Mouse (Mus musculus) megakaryocyte, embryonic 14.5 days (primary cell): ENCODE measurements around the gene Sfxn1. TPM values are rescaled to one million over a fixed set of nuclear protein-coding genes. Genes with fewer than 3 reads are reported as not detected.

Experiments used
- H3K27me3 ChIP-seq: replicated peaks from 2 replicates; pipeline ENCODE3; 2012; ENCODE audit warnings: inconsistent platforms
- H3K36me3 ChIP-seq: replicated peaks from 2 replicates; pipeline ENCODE3; 2012; ENCODE audit warnings: low read length, inconsistent platforms, mixed read lengths
- H3K4me1 ChIP-seq: 2 replicates; pipeline ENCODE4 v1.6.1; 2012; ENCODE audit warnings: inconsistent platforms
- H3K4me3 ChIP-seq: replicated peaks from 2 replicates; pipeline ENCODE3; 2012; ENCODE audit warnings: moderate library complexity, mild to moderate bottlenecking, inconsistent platforms
- H3K9me3 ChIP-seq: 2 replicates; pipeline ENCODE4 v1.6.1; 2012; ENCODE audit warnings: inconsistent platforms
- FLI1 ChIP-seq: IDR thresholded peaks from 2 replicates; pipeline ENCODE4 v1.6.1; 2012; ENCODE audit warnings: low read length, inconsistent platforms, mixed read lengths
- GATA1 ChIP-seq: IDR thresholded peaks from 3 replicates; pipeline ENCODE4 v1.6.1; 2012; ENCODE audit warnings: mixed read lengths, low read length, inconsistent platforms, borderline replicate concordance
- polyA plus RNA-seq: library from polyadenylated mRNA; stranded (reverse); fragments of >175 nt; gene quantifications from 2 replicates; pipeline ENCODE4 v1.2.3, GENCODE M21; 2012; ENCODE audit warnings: low replicate concordance; ENCODE audit not compliant: insufficient read depth

Gene Sfxn1
- polyA plus RNA-seq, 1 experiment, result 14.0 TPM

DNA sequence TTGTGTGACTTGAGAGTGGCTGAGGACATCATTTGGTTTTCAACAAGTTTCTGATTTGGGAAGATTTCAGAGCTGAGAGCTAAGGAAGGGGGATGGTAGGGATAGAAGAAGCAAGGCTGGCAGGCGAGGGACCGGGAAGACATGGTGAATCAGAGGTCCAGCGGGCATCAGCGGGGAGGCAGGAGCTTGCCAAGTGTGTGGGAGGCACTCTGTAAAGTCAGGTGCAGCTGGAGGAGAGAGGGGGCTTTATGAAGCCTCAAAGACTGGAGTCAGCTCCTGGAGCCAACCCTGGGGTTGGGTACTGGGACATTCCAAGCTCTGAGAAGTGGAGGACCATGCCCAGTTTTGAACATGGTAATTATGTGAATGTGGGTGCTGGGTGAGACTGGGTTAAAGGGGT is 22.7 kb downstream of the Sfxn1 start:
- TF ChIP-seq FLI1 (no peak), GATA1 (no peak)
- peaks cover 99% of the 10 kb centered on the region for H3K36me3 ChIP-seq

DNA sequence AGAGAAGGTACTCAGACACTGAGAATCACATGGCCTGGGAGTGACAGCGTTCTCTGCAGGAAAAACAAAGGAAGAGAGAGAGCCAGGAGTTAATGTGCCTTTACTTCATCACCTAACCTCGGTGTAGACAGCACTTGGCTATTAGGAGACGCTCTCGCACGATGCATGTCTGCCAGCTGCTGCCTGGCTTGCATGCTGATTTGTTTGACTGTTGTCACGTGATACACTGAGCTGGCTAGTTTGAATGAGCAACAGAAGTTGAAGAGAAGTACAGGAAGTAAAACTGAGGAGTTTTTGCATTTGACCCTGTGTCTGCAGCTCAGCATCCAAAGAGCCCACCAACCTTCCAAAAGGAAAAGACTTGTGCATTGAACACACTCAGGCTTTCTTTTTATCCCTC is 23.3 kb downstream of the Sfxn1 start:
- H3K36me3 ChIP-seq, result peaks cover 99% of the 10 kb centered on the region
- no peak for TF ChIP-seq GATA1
- TF ChIP-seq FLI1, result no peak
- H3K27me3 ChIP-seq, result no peaks in the 10 kb centered on the region
- H3K4me1 ChIP-seq, result peaks cover 70% of the 10 kb centered on the region
- no peaks in the 10 kb centered on the region for H3K9me3 ChIP-seq
- peak overlapping the region; percentile 68 for H3K4me3 ChIP-seq

More for the DNA sequence above, 22.7 kb downstream of the Sfxn1 start:
- Histone ChIP-seq H3K27me3 (no peaks in the 10 kb centered on the region), H3K9me3 (no peaks in the 10 kb centered on the region), H3K4me3 (peak overlapping the region; percentile 68), H3K4me1 (peaks cover 64% of the 10 kb centered on the region)

DNA sequence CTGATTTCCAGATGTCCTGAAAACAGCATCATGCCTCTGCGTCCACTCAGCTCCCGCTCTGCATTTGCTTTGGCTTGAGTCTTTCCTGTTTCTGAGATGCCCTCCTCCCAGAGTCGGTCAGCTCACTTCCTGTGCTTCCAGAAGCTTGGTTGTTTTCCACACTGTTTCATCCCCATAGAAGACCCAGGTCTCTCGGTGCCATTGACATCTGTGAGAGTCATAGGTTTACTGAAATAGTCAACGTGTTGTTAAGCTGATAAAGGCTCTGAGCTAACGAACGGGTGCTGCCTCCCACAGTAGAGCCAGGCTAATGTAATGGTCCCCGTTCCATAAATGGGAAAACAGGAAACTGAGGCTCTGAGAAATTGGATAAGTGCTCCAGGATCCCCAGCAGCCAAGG is 24.1 kb downstream of the Sfxn1 start:
- Histone ChIP-seq H3K9me3 (no peaks in the 10 kb centered on the region), H3K4me3 (peak overlapping the region; percentile 73), H3K4me1 (peaks cover 78% of the 10 kb centered on the region), H3K27me3 (no peaks in the 10 kb centered on the region), H3K36me3 (peaks cover 100% of the 10 kb centered on the region)
- TF ChIP-seq FLI1 (no peak), GATA1 (no peak)

DNA sequence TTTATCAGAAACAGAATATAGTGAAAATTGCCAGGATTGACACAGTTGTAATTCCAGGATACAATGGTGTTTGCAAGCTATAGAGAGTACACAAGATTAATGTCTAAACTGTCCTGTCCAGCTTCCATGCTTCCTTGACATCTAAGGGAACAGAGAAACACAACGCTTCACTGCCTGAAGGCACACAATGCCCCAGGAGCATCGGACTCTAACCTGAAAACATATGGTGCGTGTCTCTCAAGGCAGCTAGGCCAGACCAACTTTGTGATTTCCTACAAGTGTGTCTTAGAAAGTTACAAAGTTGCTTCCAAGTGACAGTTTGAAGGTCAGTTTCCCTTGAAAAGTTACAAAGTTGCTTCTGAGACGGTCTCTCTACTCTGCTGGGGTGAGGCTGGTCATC is 25.6 kb downstream of the Sfxn1 start:
- no peak for TF ChIP-seq GATA1
- TF ChIP-seq FLI1, result no peak
- Histone ChIP-seq H3K27me3 (no peaks in the 10 kb centered on the region), H3K36me3 (peaks cover 99% of the 10 kb centered on the region), H3K4me1 (peaks cover 87% of the 10 kb centered on the region), H3K9me3 (no peaks in the 10 kb centered on the region), H3K4me3 (no peak overlapping the region)

DNA sequence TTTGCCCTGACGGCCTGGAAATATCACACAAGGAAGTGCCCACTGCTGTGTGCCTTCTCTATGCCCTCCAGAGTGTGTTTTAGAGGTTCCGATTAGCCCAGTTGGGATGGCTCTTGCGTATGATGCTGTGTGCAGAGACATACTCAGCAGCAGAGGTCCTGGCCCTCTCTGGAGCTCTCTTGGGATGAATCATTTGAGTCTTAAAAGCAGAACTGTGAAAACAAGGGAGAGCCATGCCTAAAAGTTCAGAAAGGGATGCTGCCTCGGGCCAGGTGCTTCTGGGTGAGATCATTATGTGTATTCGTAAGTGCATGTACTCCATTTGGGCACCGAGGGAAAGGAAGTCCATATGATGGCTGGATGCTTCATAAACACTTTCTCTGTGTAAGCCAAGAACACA is 26.1 kb downstream of the Sfxn1 start:
- Histone ChIP-seq H3K36me3 (peaks cover 99% of the 10 kb centered on the region), H3K9me3 (no peaks in the 10 kb centered on the region), H3K27me3 (no peaks in the 10 kb centered on the region), H3K4me1 (peaks cover 92% of the 10 kb centered on the region), H3K4me3 (no peak overlapping the region)
- no peak for TF ChIP-seq GATA1
- no peak for TF ChIP-seq FLI1

DNA sequence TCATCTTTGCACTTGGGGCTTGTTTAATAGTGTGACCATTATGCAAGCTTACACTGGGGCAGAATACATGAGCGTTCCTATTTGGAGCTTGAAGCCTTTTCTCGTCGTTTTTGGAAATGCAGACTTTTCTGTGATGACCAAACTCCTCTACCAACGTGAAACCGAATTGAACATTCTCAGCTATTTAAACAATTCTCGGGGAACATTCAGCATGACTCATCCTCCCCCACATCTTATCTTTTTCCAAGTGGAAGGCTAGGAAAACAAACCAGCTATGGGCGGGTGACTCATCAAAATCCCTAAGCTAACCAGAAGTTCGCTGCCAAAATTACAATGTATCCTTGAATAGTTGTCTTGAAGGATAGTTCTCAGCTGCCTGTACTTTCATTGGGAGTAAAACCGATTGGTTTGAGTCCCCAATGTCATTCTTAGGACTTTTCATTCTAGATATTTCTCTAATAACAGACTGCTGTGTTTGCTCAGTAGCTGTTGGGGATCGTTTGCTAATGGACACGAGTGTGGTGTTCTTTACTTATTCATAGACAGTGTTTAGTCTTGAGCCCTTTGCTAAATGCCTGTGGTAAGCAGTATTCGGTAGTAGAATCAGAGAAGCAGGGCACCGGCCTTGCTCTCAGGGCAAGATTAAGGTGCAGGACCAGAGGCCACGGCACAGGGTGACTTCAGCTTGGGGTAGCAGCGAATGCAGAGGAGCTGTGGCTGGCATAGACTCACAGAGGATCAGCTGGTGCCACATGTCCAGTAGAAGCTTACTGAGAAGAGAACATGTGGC is 29.6 kb downstream of the Sfxn1 start:
- no peaks in the 10 kb centered on the region for H3K27me3 ChIP-seq
- peaks cover 95% of the 10 kb centered on the region for H3K36me3 ChIP-seq
- peaks cover 76% of the 10 kb centered on the region for H3K4me1 ChIP-seq
- no peaks in the 10 kb centered on the region for H3K9me3 ChIP-seq
- TF ChIP-seq FLI1, result no peak
- no peak for TF ChIP-seq GATA1
- peak overlapping the region; percentile 83 for H3K4me3 ChIP-seq

DNA sequence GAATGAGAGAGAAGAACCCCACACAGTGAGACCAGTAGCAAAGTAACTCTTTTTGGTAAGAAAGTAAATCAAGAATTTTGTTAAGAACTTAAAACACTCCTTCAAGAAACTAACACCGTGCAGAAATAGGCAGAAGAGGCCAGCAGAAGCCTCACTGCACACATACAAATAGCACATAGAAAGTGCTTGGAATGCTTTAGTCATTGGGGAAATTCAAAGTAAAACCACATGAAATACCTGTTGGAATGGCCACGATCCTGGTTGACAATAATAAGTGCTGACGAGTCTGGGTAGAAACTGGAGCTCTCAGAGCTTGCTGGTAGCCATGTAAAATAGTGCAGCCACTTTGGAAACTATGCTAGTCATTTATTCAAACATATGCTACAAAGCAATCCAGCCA is 30.4 kb downstream of the Sfxn1 start:
- Histone ChIP-seq H3K36me3 (peaks cover 95% of the 10 kb centered on the region), H3K27me3 (no peaks in the 10 kb centered on the region), H3K4me3 (no peak overlapping the region), H3K9me3 (no peaks in the 10 kb centered on the region), H3K4me1 (peaks cover 68% of the 10 kb centered on the region)
- TF ChIP-seq FLI1 (no peak), GATA1 (no peak)

DNA sequence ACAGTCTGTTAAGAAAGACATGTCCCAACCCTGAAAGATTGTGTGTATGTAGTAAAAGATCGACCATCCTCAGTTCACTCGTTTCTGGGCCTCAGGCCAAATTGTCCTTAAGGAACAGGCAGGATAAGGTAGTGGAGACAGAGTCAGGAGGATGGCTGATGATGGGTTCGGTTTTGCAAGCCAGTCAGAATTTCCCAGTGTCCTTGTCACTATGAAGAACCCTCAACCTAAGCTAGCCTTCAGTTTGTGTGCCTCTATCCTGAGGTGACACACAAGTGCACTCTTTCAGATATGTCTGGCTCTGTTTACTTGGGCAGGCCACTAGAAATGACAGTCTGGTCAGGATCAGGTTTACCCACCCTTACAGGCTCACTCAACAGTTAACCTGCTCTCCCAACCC is 31.6 kb downstream of the Sfxn1 start:
- no peak overlapping the region for H3K4me3 ChIP-seq
- no peaks in the 10 kb centered on the region for H3K27me3 ChIP-seq
- H3K9me3 ChIP-seq, result no peaks in the 10 kb centered on the region
- H3K4me1 ChIP-seq, result peaks cover 56% of the 10 kb centered on the region
- H3K36me3 ChIP-seq, result peaks cover 95% of the 10 kb centered on the region
- TF ChIP-seq FLI1 (no peak), GATA1 (no peak)

DNA sequence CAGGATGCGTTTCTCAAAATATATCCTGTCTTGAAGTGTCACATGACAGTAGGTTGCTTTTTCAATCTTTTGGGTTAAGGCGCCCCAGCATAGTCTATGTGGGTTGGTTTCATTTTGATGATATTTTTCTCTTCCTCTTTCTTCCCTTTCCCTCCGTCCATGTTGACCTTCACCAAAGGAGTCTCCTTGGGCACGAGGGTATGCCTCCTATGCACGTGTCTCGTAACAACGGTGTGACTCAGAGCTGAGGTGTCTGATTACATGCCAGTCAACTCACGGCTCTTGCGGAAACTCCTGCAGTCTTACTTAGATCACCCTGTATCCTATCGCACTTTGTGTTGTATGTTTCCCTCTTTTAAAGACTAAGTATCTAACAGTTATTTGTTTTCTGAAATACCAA is 32.2 kb downstream of the Sfxn1 start:
- H3K36me3 ChIP-seq, result peaks cover 95% of the 10 kb centered on the region
- peaks cover 51% of the 10 kb centered on the region for H3K4me1 ChIP-seq
- H3K9me3 ChIP-seq, result no peaks in the 10 kb centered on the region
- H3K27me3 ChIP-seq, result no peaks in the 10 kb centered on the region
- no peak overlapping the region for H3K4me3 ChIP-seq
- TF ChIP-seq FLI1, result no peak
- TF ChIP-seq GATA1, result no peak

DNA sequence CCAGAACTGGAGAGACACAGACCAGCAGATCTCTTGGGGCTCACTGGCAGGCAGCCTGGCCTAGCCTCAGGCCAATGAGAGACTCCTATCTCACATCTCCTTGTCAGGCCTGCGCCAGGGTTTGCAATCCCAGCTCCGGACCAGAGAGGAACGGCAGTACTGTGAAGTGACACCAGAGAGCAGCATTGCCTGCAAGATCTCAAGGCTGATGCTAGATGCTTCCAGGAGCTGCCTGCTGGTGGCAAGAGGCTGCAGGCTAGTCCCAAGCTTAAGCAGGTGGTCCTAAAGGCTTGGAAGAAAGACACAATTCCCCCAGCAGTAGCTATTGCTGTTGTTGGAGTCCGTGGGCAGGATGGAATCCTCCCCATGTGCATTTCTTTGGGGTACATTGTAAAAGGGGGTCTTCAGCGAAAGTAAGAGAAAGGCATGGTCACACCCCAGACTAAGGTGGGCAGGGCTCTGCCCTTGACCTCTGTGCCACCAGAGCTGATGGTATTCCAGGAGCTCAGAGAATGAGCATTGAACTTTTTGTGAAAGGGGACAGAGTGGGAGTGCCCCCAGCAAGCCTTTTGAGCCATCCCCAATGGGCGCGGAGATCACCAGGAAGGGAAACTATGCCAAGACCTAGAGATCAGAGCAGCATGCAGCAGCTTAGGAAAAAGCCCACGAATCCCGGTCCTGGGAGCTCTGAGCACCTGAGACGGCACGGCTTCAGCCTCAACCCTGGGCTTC is 42.3 kb downstream of the Sfxn1 start:
- H3K36me3 ChIP-seq, result peaks cover 4% of the 10 kb centered on the region
- no peak for TF ChIP-seq FLI1
- no peak for TF ChIP-seq GATA1
- peaks cover 13% of the 10 kb centered on the region for H3K9me3 ChIP-seq
- peaks cover 25% of the 10 kb centered on the region for H3K27me3 ChIP-seq
- no peak overlapping the region for H3K4me3 ChIP-seq
- H3K4me1 ChIP-seq, result peaks cover 20% of the 10 kb centered on the region
